Mouse (Mus musculus): ENCODE results near the gene Ppara. TPM values are rescaled to one million over a fixed set of nuclear protein-coding genes. Genes with fewer than 3 reads are reported as not detected.
"Not testable (repeated sequence)": the region's sequence is repeated elsewhere in the genome, so short reads cannot be mapped to it uniquely, and the experiment has no call there.

Gene Ppara
- polyA plus RNA-seq, 1 experiment from 2014 or later = 0.90 TPM

DNA sequence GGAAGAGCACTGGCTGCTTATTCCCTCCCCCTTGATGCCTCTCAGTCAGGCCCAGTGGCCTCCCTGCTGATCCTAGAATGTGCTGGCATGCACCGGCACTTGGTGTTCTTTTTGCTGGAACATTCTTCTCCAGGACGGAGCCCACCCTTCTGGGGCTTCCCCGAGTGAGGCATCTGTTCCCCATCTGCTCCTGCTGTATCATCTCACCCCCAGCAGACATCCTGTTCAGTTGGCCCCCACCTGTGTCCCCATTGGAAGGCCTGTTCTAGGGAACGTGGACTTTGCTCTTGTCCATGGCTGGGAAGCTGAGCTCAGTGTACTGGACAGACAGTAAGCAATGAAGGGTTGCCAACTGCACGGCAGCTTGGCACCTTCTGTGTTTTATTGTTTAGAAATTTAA is 42.0 kb downstream of the Ppara start:
- Histone ChIP-seq H3K27ac (ENCODE audit: low read length) (no peak overlapping the region), H3K4me1 (replicated peaks; ENCODE audit: control insufficient read depth, insufficient read depth, low read length) (no peaks in the 10 kb centered on the region), H3K4me3 (replicated peaks; ENCODE audit: low read length) (no peak overlapping the region), H3K9me3 (ENCODE audit: control insufficient read depth, low read length) (no peaks in the 10 kb centered on the region), H3K9ac (replicated peaks; ENCODE audit: low read depth, low read length) (no peak overlapping the region), H3K4me2 (ENCODE audit: low read length) (no peak overlapping the region), H3K27me3 (replicated peaks; ENCODE audit: control insufficient read depth, insufficient read depth, low read length) (no peaks in the 10 kb centered on the region), H3K36me3 (ENCODE audit: control insufficient read depth, insufficient read depth) (no peaks in the 10 kb centered on the region)
- WGBS = 79% methylated on average over 5 of the region's 5 CpGs
- ATAC-seq = no peak

GRCm38 (mm10) chr15:85778891-85779290 is 44.1 kb downstream of the Ppara start:
- not testable (repeated sequence) for H3K4me2 ChIP-seq (ENCODE audit: low read length); H3K27me3 ChIP-seq (replicated peaks; ENCODE audit: control insufficient read depth, insufficient read depth, low read length); H3K27ac ChIP-seq (ENCODE audit: low read length); H3K9me3 ChIP-seq (ENCODE audit: control insufficient read depth, low read length); H3K36me3 ChIP-seq (ENCODE audit: control insufficient read depth, insufficient read depth); H3K4me1 ChIP-seq (replicated peaks; ENCODE audit: control insufficient read depth, insufficient read depth, low read length); H3K9ac ChIP-seq (replicated peaks; ENCODE audit: low read depth, low read length); H3K4me3 ChIP-seq (replicated peaks; ENCODE audit: low read length); ATAC-seq
- 87% methylated on average over 6 of the region's 6 CpGs for WGBS

GRCm38 (mm10) chr15:85783146-85783545 is 48.4 kb downstream of the Ppara start:
- ATAC-seq = no peak
- no peak overlapping the region for H3K27ac ChIP-seq (ENCODE audit: low read length)
- H3K4me1 ChIP-seq (replicated peaks; ENCODE audit: control insufficient read depth, insufficient read depth, low read length) = no peaks in the 10 kb centered on the region
- H3K9ac ChIP-seq (replicated peaks; ENCODE audit: low read depth, low read length) = no peak overlapping the region
- no peaks in the 10 kb centered on the region for H3K36me3 ChIP-seq (ENCODE audit: control insufficient read depth, insufficient read depth)
- H3K9me3 ChIP-seq (ENCODE audit: control insufficient read depth, low read length) = no peaks in the 10 kb centered on the region
- no peak overlapping the region for H3K4me3 ChIP-seq (replicated peaks; ENCODE audit: low read length)
- 87% methylated on average over 4 of the region's 4 CpGs for WGBS
- H3K4me2 ChIP-seq (ENCODE audit: low read length) = no peak overlapping the region
- H3K27me3 ChIP-seq (replicated peaks; ENCODE audit: control insufficient read depth, insufficient read depth, low read length) = no peaks in the 10 kb centered on the region

GRCm38 (mm10) chr15:85784341-85784740 is 49.6 kb downstream of the Ppara start:
- Histone ChIP-seq H3K4me3 (replicated peaks; ENCODE audit: low read length) (no peak overlapping the region), H3K27ac (ENCODE audit: low read length) (no peak overlapping the region), H3K9ac (replicated peaks; ENCODE audit: low read depth, low read length) (no peak overlapping the region), H3K4me2 (ENCODE audit: low read length) (no peak overlapping the region), H3K9me3 (ENCODE audit: control insufficient read depth, low read length) (no peaks in the 10 kb centered on the region), H3K27me3 (replicated peaks; ENCODE audit: control insufficient read depth, insufficient read depth, low read length) (no peaks in the 10 kb centered on the region), H3K4me1 (replicated peaks; ENCODE audit: control insufficient read depth, insufficient read depth, low read length) (no peaks in the 10 kb centered on the region), H3K36me3 (ENCODE audit: control insufficient read depth, insufficient read depth) (no peaks in the 10 kb centered on the region)
- ATAC-seq = no peak
- WGBS = 92% methylated on average over 3 of the region's 3 CpGs

GRCm38 (mm10) chr15:85786711-85787110 is 51.9 kb downstream of the Ppara start:
- no peaks in the 10 kb centered on the region for H3K27me3 ChIP-seq (replicated peaks; ENCODE audit: control insufficient read depth, insufficient read depth, low read length)
- no peak for ATAC-seq
- WGBS = 63% methylated on average over 5 of the region's 5 CpGs
- H3K4me3 ChIP-seq (replicated peaks; ENCODE audit: low read length) = no peak overlapping the region
- H3K9ac ChIP-seq (replicated peaks; ENCODE audit: low read depth, low read length) = no peak overlapping the region
- H3K4me1 ChIP-seq (replicated peaks; ENCODE audit: control insufficient read depth, insufficient read depth, low read length) = no peaks in the 10 kb centered on the region
- no peak overlapping the region for H3K27ac ChIP-seq (ENCODE audit: low read length)
- no peaks in the 10 kb centered on the region for H3K9me3 ChIP-seq (ENCODE audit: control insufficient read depth, low read length)
- no peaks in the 10 kb centered on the region for H3K36me3 ChIP-seq (ENCODE audit: control insufficient read depth, insufficient read depth)
- H3K4me2 ChIP-seq (ENCODE audit: low read length) = no peak overlapping the region

GRCm38 (mm10) chr15:85787482-85787881 is 52.7 kb downstream of the Ppara start:
- no peak overlapping the region for H3K4me3 ChIP-seq (replicated peaks; ENCODE audit: low read length)
- no peaks in the 10 kb centered on the region for H3K27me3 ChIP-seq (replicated peaks; ENCODE audit: control insufficient read depth, insufficient read depth, low read length)
- ATAC-seq = no peak
- WGBS = 94% methylated on average over 6 of the region's 6 CpGs
- no peaks in the 10 kb centered on the region for H3K36me3 ChIP-seq (ENCODE audit: control insufficient read depth, insufficient read depth)
- H3K4me1 ChIP-seq (replicated peaks; ENCODE audit: control insufficient read depth, insufficient read depth, low read length) = no peaks in the 10 kb centered on the region
- no peaks in the 10 kb centered on the region for H3K9me3 ChIP-seq (ENCODE audit: control insufficient read depth, low read length)
- no peak overlapping the region for H3K27ac ChIP-seq (ENCODE audit: low read length)
- no peak overlapping the region for H3K4me2 ChIP-seq (ENCODE audit: low read length)
- no peak overlapping the region for H3K9ac ChIP-seq (replicated peaks; ENCODE audit: low read depth, low read length)

DNA sequence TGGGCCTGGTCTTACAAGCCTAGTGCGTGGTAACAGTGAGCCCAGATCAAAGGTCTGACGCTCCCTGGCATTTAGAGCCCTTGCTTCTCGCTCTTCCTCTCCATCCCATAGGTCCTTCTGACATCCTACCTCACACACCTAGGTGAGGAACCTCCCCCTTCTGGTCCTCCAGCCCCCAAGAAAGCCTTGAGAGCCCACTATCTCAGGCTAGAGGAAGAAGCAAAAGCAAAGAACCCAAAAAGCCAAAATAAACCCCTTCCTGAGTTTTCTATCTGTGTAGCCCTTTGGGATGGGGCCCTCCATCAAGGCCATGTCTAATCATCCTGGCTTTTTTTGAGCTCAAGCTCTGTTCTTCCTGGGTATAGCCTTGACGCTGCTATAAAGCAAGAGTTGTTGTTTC is 53.3 kb downstream of the Ppara start:
- Histone ChIP-seq H3K9me3 (ENCODE audit: control insufficient read depth, low read length) (no peaks in the 10 kb centered on the region), H3K27ac (ENCODE audit: low read length) (no peak overlapping the region), H3K4me3 (replicated peaks; ENCODE audit: low read length) (no peak overlapping the region), H3K4me2 (ENCODE audit: low read length) (no peak overlapping the region), H3K27me3 (replicated peaks; ENCODE audit: control insufficient read depth, insufficient read depth, low read length) (no peaks in the 10 kb centered on the region), H3K9ac (replicated peaks; ENCODE audit: low read depth, low read length) (no peak overlapping the region), H3K36me3 (ENCODE audit: control insufficient read depth, insufficient read depth) (no peaks in the 10 kb centered on the region), H3K4me1 (replicated peaks; ENCODE audit: control insufficient read depth, insufficient read depth, low read length) (no peaks in the 10 kb centered on the region)
- no peak for ATAC-seq
- 88% methylated on average over 4 of the region's 4 CpGs for WGBS

- WGBS = 82% methylated on average over 16 of the region's 16 CpGs
- H3K27me3 ChIP-seq (replicated peaks; ENCODE audit: control insufficient read depth, insufficient read depth, low read length) = no peaks in the 10 kb centered on the region
- no peak overlapping the region for H3K4me3 ChIP-seq (replicated peaks; ENCODE audit: low read length)
- H3K27ac ChIP-seq (ENCODE audit: low read length) = no peak overlapping the region
- H3K4me2 ChIP-seq (ENCODE audit: low read length) = no peak overlapping the region
- H3K9ac ChIP-seq (replicated peaks; ENCODE audit: low read depth, low read length) = no peak overlapping the region
- no peaks in the 10 kb centered on the region for H3K9me3 ChIP-seq (ENCODE audit: control insufficient read depth, low read length)
- no peaks in the 10 kb centered on the region for H3K4me1 ChIP-seq (replicated peaks; ENCODE audit: control insufficient read depth, insufficient read depth, low read length)
- no peak for ATAC-seq
- H3K36me3 ChIP-seq (ENCODE audit: control insufficient read depth, insufficient read depth) = no peaks in the 10 kb centered on the region
Measured at GRCm38 (mm10) chr15:85788633-85789032, 53.9 kb downstream of the Ppara start.

GRCm38 (mm10) chr15:85791449-85791848 is 56.7 kb downstream of the Ppara start:
- Histone ChIP-seq H3K4me3 (replicated peaks; ENCODE audit: low read length) (no peak overlapping the region), H3K36me3 (ENCODE audit: control insufficient read depth, insufficient read depth) (no peaks in the 10 kb centered on the region), H3K9me3 (ENCODE audit: control insufficient read depth, low read length) (no peaks in the 10 kb centered on the region), H3K9ac (replicated peaks; ENCODE audit: low read depth, low read length) (no peak overlapping the region), H3K4me1 (replicated peaks; ENCODE audit: control insufficient read depth, insufficient read depth, low read length) (no peaks in the 10 kb centered on the region), H3K27me3 (replicated peaks; ENCODE audit: control insufficient read depth, insufficient read depth, low read length) (no peaks in the 10 kb centered on the region), H3K27ac (ENCODE audit: low read length) (no peak overlapping the region), H3K4me2 (ENCODE audit: low read length) (no peak overlapping the region)
- 89% methylated on average over 4 of the region's 4 CpGs for WGBS
- no peak for ATAC-seq

- no peaks in the 10 kb centered on the region for H3K36me3 ChIP-seq (ENCODE audit: control insufficient read depth, insufficient read depth)
- ATAC-seq = no peak
- no peaks in the 10 kb centered on the region for H3K27me3 ChIP-seq (replicated peaks; ENCODE audit: control insufficient read depth, insufficient read depth, low read length)
- H3K4me2 ChIP-seq (ENCODE audit: low read length) = no peak overlapping the region
- WGBS = 72% methylated on average over 1 of the region's 1 CpGs
- no peak overlapping the region for H3K4me3 ChIP-seq (replicated peaks; ENCODE audit: low read length)
- H3K4me1 ChIP-seq (replicated peaks; ENCODE audit: control insufficient read depth, insufficient read depth, low read length) = no peaks in the 10 kb centered on the region
- no peaks in the 10 kb centered on the region for H3K9me3 ChIP-seq (ENCODE audit: control insufficient read depth, low read length)
- no peak overlapping the region for H3K9ac ChIP-seq (replicated peaks; ENCODE audit: low read depth, low read length)
- no peak overlapping the region for H3K27ac ChIP-seq (ENCODE audit: low read length)
Measured at GRCm38 (mm10) chr15:85792819-85793218, 58.0 kb downstream of the Ppara start.
